Mouse (Mus musculus) heart, postnatal 4 days (tissue): ENCODE data around the gene Gm3045. TPM values are rescaled to one million over a fixed set of nuclear protein-coding genes. Genes with fewer than 3 reads are reported as not detected.

Experiments
- DNase-seq: peaks from one replicate; pipeline ENCODE4 v3.0.0; 2021
- total RNA-seq, 2 experiments: library from RNA; stranded (reverse); gene quantifications; 2 replicates each; pipeline ENCODE4 v1.2.3; 2021

The Gm3045 gene
- total RNA-seq, result not detected

GRCm38 (mm10) chr13:56426365-56426764, at the start of gene Gm3045:
Gene Gm3045, plus strand, starts transcription at chr13:56426594.
- no peak for DNase-seq

- no peak for DNase-seq
Measured at GRCm38 (mm10) chr13:56380855-56381685, 45.3 kb upstream of the Gm3045 start.

- DNase-seq, result no peak
Measured at GRCm38 (mm10) chr13:56383406-56383805, 43.0 kb upstream of the Gm3045 start.

- no peak for DNase-seq
Measured at GRCm38 (mm10) chr13:56386411-56386810, 40.0 kb upstream of the Gm3045 start.

- no peak for DNase-seq
Measured at GRCm38 (mm10) chr13:56387374-56387773, 39.0 kb upstream of the Gm3045 start.

- no peak for DNase-seq
Measured at GRCm38 (mm10) chr13:56388042-56388441, 38.4 kb upstream of the Gm3045 start.

GRCm38 (mm10) chr13:56397572-56397971, 28.8 kb upstream of the Gm3045 start:
- peak; percentile 37 for DNase-seq

GRCm38 (mm10) chr13:56401186-56401585, 25.2 kb upstream of the Gm3045 start:
- no peak for DNase-seq

- no peak for DNase-seq
Measured at GRCm38 (mm10) chr13:56403381-56404086, 22.9 kb upstream of the Gm3045 start.

GRCm38 (mm10) chr13:56404511-56405140, 21.8 kb upstream of the Gm3045 start:
- no peak for DNase-seq

GRCm38 (mm10) chr13:56412286-56412873, 14.0 kb upstream of the Gm3045 start:
- no peak for DNase-seq

- no peak for DNase-seq
Measured at GRCm38 (mm10) chr13:56418685-56419483, 7.5 kb upstream of the Gm3045 start.

GRCm38 (mm10) chr13:56419538-56419937, 6.9 kb upstream of the Gm3045 start:
- no peak for DNase-seq

- DNase-seq, result peak; percentile 82
Measured at GRCm38 (mm10) chr13:56422072-56422723, 4.2 kb upstream of the Gm3045 start.

- DNase-seq, result no peak
Measured at GRCm38 (mm10) chr13:56425931-56426330, 463 bp upstream of the Gm3045 start.

- peak; percentile 84 for DNase-seq
Measured at GRCm38 (mm10) chr13:56428724-56429500, 2.5 kb downstream of the Gm3045 start.

GRCm38 (mm10) chr13:56432496-56432895, 6.1 kb downstream of the Gm3045 start:
- no peak for DNase-seq

GRCm38 (mm10) chr13:56433466-56433865, 7.1 kb downstream of the Gm3045 start:
- DNase-seq, result peak; percentile 65

GRCm38 (mm10) chr13:56434311-56434751, 7.9 kb downstream of the Gm3045 start:
- no peak for DNase-seq

- DNase-seq, result no peak
Measured at GRCm38 (mm10) chr13:56435615-56436287, 9.4 kb downstream of the Gm3045 start.
